Mouse (Mus musculus) thymus, postnatal 36 days (tissue): ENCODE results near the gene Dnaaf1.

Experiments used
- DNase-seq, 2 experiments: peaks; one replicate each; pipeline ENCODE4 v3.0.0; 2022; ENCODE audit warnings: mixed read lengths in 2 of 2

The Dnaaf1 gene

DNA sequence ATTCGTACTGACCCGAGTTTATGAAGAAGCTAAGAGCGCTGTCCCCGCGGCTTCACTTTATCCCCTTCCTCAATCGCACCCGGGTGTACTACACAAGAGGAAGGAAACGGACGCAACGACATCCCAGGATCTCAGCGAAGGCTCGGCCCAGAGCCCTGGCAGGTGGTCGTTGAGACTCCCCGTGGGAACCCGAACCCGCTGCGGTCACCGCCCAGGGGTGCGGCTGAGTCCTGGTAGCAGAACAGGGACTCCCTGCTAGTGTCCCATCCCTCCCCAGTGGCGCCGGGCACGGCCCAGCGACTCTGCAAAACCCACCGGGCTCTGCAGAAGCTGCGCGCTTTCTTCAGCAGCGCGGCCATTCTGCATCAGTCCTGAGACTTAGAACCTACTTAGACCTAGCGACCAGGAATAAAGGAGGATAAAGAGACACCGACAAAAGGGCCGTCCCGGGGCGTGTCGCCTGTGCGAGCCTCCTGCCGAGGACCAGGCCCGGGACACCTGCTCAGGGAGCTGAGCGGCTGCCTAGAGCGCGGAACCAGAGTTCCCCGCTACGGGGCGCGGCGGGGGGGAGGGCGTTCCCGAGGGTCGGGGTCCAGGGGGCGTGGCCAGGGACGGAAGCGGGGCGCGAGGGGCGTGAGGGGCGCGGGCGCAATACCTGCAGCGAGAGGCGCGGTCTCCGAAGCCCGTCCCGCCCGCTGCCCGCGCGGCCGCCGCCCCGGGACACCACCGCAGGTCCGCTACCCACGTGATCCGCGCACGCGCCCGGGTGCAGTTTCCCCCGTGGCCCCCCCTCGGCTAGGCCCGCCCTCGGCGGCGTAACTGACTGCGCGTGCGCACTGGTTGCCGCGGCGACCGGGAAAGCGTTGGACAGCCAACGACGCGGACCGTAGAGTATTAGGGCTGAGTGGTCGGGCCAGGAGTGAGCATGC, at the start of gene Dnaaf1, which contains the start of gene Hsdl1:
Gene Dnaaf1 (plus strand): TSS at position 799 of the 929 bp plus-strand sequence.
Gene Hsdl1 (minus strand): TSS at position 747 of the 929 bp plus-strand sequence.
- peak; percentile 95 to 96 for DNase-seq

DNA sequence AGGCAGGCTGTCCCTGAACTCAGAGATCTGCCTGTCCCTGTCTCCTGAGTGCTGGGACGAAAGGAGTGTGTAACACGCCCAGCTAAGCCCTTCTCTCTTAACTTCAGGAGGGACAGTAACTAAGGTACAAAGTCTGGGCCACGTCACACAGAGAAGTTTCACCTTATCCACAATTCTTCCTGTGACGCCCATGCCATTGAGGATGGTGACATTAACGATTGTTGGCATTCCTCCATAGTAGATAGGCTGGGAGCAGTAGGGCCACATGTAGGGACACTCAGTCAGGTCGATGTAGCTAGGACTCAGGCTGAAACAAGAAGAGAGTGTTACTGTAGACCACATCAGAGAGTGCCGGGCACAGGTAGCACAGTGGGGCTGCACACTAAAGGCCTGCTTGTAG, 46.3 kb upstream of the Dnaaf1 start:
- no peak for DNase-seq

DNA sequence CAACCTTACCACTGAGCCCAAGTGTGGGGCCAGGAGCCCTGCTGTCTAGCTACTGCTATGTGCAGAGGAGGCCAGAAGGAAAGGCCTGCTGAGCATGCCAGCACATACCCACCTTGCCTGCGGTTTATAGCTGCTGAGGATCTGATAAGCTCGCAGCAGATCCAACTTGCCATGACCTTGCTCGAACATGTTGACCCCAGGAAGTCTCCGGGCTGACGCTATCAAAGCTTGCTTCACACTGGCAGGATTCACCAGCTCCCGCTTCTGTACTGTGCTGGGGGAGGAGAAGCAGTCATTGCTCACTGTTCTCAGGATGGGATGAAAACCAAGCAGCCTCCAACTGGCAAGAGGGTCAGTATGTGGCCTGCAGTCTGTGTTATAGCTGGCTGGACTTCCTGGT, 44.1 kb upstream of the Dnaaf1 start:
- no peak for DNase-seq

DNA sequence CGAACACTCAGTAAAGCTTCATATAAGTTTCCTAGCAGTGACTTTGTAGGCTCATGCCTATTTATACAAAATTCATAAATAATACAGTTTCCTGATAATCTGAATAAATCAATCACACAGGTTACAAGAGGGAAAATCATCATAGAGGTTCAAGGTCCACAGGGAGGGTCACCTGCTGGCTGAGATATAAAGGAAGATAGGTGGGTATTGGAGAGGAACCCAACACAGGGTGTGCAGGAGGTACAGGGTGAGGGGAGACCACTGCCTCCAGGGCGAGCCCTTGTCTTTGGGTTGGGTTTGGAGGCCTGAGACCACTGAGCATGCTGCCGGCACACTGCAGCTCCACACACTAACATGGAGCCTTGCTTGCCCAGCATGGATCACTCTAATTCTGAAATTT, 43.6 kb upstream of the Dnaaf1 start:
- DNase-seq = no peak

DNA sequence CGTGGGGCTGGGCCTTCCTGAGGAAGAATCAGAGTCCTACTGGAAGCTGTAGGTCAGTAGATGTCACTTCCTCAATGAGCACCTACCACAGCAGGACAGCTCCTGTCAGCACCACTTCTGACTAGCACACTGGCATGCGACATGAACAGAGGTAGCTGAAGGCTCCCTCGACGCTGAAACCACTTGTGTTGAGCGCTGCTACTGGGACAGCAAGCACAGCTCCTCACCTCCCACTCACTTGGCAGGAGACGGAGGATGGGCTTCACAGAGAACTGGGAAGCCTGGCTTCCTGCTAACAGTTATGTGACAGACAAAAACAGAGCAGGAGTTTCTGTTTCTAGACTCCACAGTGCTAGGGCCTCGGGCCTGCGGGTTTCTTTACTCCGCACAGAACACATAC, 43.1 kb upstream of the Dnaaf1 start:
- DNase-seq = no peak

DNA sequence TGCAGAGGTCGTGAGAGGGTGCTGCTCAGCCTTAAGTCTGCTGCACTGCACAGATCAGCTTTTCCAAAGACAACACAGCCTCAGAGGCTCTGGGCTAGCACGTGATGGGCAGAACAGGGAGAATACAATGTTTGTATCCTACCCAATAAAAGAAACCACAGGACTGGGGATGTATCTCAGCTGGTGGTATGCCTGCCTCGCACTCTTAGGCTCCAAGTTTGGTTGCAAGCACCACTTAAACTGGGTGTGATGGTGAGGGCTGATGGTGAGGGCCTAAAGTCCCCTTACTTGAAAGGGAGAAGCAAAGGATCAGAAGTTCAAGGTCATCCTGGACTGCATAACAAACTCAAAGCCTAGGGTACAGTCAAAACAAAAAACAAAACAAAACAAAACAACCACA, 30.4 kb upstream of the Dnaaf1 start:
- no peak for DNase-seq

DNA sequence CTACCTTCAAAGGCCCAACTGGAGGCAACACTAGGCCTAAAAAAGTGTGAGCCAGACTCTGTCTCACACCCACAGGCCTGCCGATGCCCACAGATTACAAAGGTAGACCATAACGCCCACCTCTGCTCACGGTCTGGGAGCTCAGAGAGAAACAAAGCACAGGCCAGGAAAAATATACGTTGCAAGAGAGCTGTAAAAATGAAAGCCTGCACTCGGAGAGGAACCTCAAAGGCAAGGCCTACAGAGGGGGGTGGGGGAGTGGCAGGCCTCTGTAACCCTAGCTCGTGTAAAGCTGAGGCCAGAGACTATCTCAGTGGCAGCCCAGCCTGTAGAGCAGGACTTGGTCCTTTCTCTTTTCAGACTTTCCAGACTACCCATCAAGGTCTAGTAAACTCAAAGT, 29.9 kb upstream of the Dnaaf1 start:
- no peak for DNase-seq

DNA sequence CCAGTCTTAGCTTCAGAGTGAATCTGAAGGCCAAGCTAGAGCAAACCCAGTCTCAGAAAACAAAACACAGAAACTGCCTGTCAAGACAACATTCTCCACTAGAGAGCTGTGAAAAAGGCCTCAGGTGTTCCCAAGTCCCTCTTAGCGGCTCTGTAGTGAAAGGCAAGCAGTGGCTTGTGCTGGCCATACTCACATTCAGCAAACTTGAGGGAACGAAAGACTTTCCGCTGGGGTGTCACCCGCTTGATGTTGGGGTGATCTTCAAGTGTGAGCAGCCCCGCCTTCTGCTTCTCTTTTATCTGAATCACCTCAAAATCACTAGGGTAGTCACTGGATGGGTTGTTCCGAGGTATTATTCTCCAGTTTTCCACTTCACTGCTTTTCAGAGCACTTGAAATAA, 29.2 kb upstream of the Dnaaf1 start:
- DNase-seq = no peak

DNA sequence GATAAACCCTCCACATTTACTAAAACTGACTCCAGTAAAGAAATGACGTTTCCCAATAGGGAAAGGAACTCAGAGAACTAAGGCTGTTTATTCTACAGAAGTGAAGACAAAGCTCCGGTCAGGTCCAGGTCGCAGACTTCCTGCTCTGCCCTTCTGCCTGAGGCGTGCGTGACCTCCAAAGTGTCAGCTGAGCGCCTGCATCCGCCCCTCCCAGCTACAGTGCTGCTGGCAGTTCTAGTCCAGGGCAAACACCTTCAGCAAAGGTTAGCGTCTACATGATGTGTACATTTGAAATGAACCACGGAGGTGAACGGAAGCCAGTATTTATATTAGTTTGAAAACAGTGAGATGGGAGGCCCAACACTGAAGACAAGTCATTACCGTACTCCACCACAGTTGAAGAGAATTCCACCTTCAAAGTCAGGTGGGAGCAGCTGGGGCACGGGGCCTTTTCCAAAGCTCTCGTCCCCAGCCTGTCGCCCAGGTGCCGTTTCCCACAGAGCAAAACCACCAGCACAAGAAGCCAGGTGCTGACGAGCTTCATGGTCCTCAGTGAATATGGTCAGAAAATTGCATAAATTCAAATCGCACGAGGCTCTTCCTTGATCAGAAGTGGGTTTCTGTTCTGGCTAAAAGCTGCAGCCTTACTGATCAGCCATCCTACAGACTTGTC, 27.9 kb upstream of the Dnaaf1 start:
- no peak for DNase-seq

DNA sequence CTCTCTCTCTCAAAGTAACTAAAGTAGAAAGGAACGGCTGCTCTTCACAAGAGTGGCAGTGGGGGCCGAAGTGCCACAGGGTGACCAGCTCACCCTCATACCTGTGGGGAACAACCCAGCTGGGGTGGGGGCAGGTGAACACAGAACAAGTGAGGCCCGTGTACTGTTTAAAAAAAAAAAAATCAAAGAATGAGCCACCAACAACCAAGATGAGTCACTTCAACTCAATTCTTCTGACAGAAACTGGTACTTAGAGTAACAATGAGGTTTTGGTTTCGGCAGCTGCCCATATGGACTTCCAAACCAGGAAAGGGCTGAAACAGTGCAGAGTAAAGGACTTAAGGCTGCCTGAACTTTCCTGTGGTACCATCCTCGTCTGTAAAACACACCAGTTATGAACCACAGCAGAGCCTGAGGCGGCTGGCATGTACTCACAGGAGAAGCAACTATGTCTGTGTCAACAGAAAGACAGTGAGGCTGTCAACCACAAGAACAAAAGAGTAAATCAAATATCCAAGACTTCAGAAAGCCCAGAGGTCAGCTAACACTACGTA, 26.4 kb upstream of the Dnaaf1 start:
- DNase-seq = no peak

DNA sequence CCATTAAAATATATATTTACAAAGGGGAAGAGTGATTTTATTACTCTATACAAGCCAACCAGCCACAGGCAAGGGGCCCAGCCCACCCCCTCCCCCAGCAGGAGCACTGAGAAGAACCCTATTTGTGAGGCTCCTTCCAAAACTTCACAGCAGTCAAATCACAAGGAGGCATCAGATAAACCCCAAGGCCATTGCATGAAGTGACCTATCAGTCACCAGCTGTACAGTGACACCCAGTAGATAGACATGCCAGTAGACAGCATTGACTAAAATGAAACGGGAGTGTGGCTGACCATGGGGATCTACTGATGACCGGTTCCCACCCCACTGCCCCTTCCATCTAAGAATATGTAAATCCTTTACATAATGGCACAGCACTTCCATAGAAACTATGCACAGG, 22.1 kb upstream of the Dnaaf1 start:
- DNase-seq = no peak

DNA sequence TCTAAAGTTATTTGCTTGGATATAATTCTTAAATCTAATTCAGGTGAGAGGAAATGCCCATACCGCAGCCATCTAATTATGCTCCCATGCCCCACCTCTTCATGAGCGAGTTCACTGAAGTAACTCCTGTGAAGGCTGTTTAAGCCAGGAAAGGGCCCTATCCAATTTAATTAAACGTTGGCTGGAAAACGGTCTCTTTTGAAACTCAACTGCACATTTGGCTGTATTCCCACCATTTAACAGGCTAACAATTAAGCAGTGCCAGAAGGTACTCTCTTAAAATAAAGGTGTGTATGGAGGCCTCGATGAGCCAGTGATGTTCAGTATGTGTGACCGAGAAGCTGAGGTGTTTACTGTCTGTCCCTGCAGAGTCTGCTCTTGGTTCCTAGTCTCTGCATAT, 19.2 kb upstream of the Dnaaf1 start:
- no peak for DNase-seq

DNA sequence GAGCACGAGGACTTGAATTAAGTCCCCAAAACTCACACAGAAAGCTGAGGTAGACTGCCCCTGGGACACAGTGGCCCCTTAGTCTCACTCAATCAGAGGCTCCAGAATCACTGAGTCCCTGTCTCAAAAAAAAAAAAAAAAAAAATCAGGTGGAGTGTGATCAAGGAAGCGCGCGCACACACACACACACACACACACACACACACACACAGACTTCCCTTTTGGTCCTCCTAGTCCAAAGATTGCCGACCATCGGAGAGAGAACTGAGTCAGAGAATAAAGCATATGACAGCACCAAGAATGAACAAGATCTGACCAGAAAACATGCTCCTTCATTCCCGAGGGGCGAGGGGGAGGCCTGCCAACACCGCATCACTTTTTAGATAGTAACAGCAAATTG, 17.9 kb upstream of the Dnaaf1 start:
- no peak for DNase-seq

DNA sequence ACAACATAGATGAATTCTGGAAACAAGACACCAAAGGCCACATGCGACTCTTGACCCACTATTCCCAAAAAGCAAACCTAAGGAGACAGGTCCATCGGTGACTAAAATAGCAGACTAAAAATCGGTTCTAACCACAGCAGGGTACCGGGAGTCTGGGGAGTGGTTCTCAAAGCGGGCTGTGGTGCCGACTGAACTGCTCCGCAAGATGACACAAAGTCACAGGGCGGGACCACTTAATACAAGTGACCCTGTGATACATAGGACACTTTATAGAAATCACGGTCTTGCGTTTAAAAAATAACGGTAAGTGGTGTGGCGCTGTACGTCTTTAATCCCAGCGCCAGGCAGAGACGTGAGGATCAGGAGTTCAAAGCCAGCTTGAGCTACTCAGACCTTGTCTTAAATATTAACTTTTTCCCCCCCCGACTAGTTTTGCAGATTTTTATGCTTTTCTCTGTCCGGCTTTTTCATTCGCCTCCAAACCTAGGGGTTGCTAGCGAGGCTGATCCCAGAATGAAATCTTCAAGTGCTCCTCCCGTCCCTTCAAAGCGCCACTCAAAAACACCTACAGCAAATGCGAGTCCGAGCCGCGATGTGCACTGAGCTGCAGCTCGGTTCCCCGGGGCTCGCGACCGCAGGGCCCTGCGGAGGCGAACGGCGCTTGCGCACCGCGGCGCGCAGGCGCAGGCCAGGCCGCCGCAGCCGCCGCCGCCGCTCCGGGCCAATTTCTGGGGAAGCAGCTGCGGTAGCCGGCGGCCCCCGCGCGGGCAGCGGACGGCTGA, 17.0 kb upstream of the Dnaaf1 start:
- DNase-seq = no peak

DNA sequence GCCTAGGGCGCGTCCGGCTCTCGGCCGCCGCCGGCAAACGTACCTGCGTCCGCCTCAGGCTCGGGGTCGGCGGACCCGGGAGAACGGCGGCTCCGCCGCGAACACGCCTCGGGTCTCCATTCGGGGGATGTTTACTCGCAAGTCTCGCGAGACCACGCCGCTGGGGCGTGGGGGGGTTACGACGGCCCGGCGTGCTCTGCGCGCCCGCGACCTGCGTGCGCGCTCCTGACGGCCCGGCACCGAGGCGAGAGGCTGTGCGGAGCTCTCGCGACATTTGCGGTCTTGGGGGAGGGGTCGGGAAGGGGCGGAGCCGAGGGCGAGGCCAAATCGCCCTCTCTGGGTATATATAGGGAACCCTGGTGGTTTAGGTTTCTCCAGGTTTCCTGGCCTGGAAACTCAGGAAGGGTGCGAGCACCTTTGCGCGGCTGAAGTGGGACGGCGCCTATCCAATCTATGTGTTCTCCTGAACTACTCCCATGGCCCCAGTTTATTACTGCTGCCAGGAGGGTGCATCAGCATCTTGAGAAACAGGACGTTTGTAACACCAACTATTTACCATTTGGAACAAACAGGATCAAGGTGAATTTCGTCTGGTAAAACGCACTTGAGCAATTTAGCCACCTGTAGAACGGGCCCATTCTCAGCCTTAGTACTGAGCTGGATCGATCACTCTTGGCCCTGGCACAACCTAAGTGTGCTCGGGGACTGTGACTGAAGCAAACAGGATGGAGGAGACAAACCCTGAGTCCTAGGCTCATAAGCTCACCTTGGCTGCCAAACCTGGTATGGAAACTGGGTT, 16.2 kb upstream of the Dnaaf1 start, which contains the start of gene Mbtps1:
Gene Mbtps1 (minus strand): TSS at position 133 of the 799 bp plus-strand sequence.
- DNase-seq = peak; percentile 98 to 99

DNA sequence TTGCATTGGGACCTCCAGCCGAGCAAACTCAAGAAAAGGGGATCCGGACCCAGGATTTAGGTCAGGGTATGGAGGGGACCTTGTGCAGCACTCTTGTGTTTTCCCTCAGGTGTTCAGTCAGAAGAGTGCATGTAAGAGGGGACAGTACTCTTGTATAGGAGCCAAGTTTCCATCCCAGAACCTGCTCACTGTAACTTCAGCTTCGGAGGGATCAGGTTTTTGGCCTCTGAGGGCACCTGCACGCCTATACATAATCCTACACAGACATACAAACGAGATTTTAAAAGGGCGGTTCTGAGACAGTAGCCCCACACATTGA, 15.7 kb upstream of the Dnaaf1 start:
- DNase-seq = no peak

DNA sequence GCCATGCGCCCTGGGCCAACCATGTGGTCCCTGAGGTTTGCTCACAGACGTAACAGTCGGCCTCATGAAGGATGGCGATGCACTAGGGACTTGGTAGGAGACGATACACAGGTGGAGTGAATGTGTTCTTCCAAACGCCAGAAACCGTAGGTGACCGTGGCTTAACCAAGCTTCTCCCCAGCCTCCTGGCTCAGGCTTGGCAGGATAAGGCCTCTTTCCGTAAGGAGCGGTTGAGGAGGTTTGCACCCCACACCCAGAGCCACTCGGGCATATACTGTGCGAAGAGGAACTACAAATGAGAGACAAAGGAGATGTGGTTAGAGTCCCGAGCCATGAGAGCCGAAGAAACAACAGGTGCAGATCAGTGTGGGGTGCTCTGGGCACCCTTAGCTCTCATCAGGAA, 11.2 kb upstream of the Dnaaf1 start:
- peak; percentile 54 to 61 for DNase-seq

DNA sequence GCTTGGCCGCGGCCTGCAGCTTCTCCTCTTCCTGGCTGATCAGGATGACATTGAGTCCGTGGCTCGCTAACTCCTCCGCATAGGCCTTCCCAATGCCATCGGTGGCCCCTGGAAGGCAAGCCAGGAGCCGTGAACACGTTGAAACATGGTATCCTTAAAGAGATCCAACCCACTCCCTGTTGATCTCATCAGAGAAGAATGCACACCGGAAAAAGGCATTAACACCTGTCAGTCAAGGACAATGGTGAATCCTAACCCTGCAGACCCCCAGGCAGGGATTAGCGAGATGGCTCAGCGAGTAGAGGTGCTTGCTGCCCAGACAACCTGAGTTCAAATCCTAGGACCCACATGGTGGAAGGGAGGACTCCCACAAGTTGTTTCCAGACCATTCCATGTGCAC, 8.7 kb upstream of the Dnaaf1 start:
- no peak for DNase-seq

DNA sequence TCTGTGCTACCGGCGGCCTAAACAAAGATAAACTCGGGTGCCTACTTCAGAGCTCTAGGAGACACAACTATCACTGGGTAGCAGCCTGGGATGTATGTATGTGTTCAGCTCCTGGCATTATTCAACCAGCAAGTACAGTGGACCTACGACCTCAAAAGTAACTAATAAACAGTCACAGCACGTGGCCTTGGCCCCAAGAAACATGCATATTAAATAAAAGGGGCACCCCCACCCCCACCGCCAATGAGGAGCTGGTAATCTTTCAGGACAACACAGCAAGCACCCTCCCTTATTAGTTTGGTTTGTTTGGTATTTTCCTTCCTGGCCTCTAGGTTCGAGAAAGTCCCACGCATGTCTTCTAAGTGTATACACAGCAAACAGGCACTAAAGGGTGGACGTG, 6.8 kb upstream of the Dnaaf1 start:
- DNase-seq = no peak

DNA sequence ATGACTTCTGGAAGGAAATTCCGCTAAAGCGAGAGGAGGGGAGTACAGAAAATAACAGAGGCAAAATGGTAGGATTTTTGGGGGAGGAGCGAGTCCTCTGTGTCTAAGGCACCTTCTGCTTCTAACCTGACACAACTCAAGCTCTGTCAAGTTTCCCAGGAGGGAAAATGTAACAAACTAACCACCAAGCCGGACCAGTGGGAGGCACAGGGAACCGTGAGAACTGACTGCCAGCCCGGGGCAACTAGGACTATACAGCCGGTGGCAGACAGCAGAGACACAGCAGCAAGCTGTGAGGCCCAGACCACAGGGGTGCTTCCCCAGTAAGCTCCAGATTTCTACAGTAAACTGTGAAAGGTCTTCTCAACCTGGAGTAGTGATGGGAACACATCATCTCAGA, 6.1 kb upstream of the Dnaaf1 start:
- DNase-seq = peak in 1 of 2 experiments; percentile 30

DNA sequence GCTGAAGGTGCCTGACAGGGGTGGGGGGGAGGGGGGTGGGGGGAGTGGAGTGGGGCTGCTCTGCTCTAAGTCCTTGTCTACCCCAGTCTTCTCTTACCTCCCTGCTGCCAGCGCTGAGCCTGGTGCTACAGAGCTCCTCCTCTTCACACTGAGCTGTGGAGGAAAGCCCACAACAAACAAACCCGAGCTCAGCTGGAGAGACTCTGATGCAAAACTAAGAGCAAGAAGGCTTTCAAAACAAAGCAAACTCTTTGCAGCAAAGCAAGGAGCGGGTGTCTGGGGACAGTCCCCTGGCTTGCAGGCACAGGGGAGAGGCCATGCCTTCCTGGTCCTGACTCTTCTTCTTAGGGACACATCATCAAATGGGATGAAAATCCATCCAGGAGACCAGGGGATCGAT, 5.2 kb upstream of the Dnaaf1 start:
- DNase-seq = peak; percentile 77 to 87

DNA sequence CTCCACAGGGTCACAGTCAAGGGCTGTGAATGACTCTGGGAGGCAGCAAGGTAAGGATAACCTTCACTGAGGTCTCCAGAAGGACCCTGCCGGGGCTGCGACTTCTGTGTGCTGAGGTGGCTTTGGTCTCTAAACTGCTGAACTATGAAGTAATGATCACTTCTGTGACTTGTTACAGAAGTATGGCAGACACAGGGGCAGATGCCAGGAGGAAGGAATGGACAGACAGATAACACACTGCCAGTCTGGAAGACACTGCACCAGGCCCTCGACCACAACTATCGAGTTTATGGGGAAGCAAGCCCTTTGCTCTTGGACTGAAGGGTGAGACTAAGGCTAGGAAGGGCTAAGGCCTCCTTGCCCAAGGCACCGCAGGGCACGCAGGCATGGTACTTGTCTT, 3.9 kb upstream of the Dnaaf1 start:
- no peak for DNase-seq
